Mouse (Mus musculus): ENCODE measurements around the gene Drosha.

Drosha gene

GRCm38 (mm10) chr15:12832599-12832998, 8.0 kb downstream of the Drosha start:
- no peak for DNase-seq (ENCODE audit: low spot score in 2 of 2)

- no peak for DNase-seq (ENCODE audit: low spot score in 2 of 2)
Measured at GRCm38 (mm10) chr15:12833385-12833784, 8.8 kb downstream of the Drosha start.

- DNase-seq (ENCODE audit: low spot score in 2 of 2), result no peak
Measured at GRCm38 (mm10) chr15:12834231-12834630, 9.6 kb downstream of the Drosha start.

- no peak for DNase-seq (ENCODE audit: low spot score in 2 of 2)
Measured at GRCm38 (mm10) chr15:12840737-12841136, 16.1 kb downstream of the Drosha start.

- DNase-seq (ENCODE audit: low spot score in 2 of 2), result no peak
Measured at GRCm38 (mm10) chr15:12842833-12843232, 18.2 kb downstream of the Drosha start.

GRCm38 (mm10) chr15:12848196-12848975, 23.8 kb downstream of the Drosha start:
- DNase-seq (ENCODE audit: low spot score in 2 of 2), result no peak

- DNase-seq (ENCODE audit: low spot score in 2 of 2), result no peak
Measured at GRCm38 (mm10) chr15:12849373-12849772, 24.8 kb downstream of the Drosha start.

- no peak for DNase-seq (ENCODE audit: low spot score in 2 of 2)
Measured at GRCm38 (mm10) chr15:12853471-12853870, 28.9 kb downstream of the Drosha start.

GRCm38 (mm10) chr15:12856780-12857179, 32.2 kb downstream of the Drosha start:
- DNase-seq (ENCODE audit: low spot score in 2 of 2), result no peak

- no peak for DNase-seq (ENCODE audit: low spot score in 2 of 2)
Measured at GRCm38 (mm10) chr15:12857840-12858516, 33.4 kb downstream of the Drosha start.

GRCm38 (mm10) chr15:12858645-12859044, 34.0 kb downstream of the Drosha start:
- DNase-seq (ENCODE audit: low spot score in 2 of 2), result no peak

GRCm38 (mm10) chr15:12862061-12862460, 37.4 kb downstream of the Drosha start:
- DNase-seq (ENCODE audit: low spot score in 2 of 2), result no peak

GRCm38 (mm10) chr15:12863669-12864068, 39.1 kb downstream of the Drosha start:
- no peak for DNase-seq (ENCODE audit: low spot score in 2 of 2)

GRCm38 (mm10) chr15:12865595-12866314, 41.1 kb downstream of the Drosha start:
- DNase-seq (ENCODE audit: low spot score in 2 of 2), result no peak

GRCm38 (mm10) chr15:12867269-12867668, 42.7 kb downstream of the Drosha start:
- DNase-seq (ENCODE audit: low spot score in 2 of 2), result no peak

- no peak for DNase-seq (ENCODE audit: low spot score in 2 of 2)
Measured at GRCm38 (mm10) chr15:12875442-12876176, 51.0 kb downstream of the Drosha start.

- DNase-seq (ENCODE audit: low spot score in 2 of 2), result no peak
Measured at GRCm38 (mm10) chr15:12876266-12876665, 51.7 kb downstream of the Drosha start.

- DNase-seq (ENCODE audit: low spot score in 2 of 2), result no peak
Measured at GRCm38 (mm10) chr15:12876881-12877280, 52.3 kb downstream of the Drosha start.

GRCm38 (mm10) chr15:12877934-12878333, 53.3 kb downstream of the Drosha start:
- no peak for DNase-seq (ENCODE audit: low spot score in 2 of 2)

GRCm38 (mm10) chr15:12878581-12878980, 54.0 kb downstream of the Drosha start:
- no peak for DNase-seq (ENCODE audit: low spot score in 2 of 2)

GRCm38 (mm10) chr15:12879937-12880336, 55.3 kb downstream of the Drosha start:
- DNase-seq (ENCODE audit: low spot score in 2 of 2), result no peak

- no peak for DNase-seq (ENCODE audit: low spot score in 2 of 2)
Measured at GRCm38 (mm10) chr15:12884855-12885254, 60.2 kb downstream of the Drosha start.
